Mouse (Mus musculus): ENCODE results near the gene Tbck.
A peak's percentile ranks its signal among the peaks of the same experiment; 100 is the strongest.

The Tbck gene

GRCm38 (mm10) chr3:132683447-132684230 is at the start of gene Tbck:
TSS of gene Tbck (plus strand) at chr3:132684144.
- DNase-seq (ENCODE audit: low read depth, low spot score): peak; percentile 92

- no peak for DNase-seq (ENCODE audit: low read depth, low spot score)
Measured at GRCm38 (mm10) chr3:132637080-132637479, 46.9 kb upstream of the Tbck start.

GRCm38 (mm10) chr3:132644071-132644470 is 39.9 kb upstream of the Tbck start:
- DNase-seq (ENCODE audit: low read depth, low spot score): no peak

- no peak for DNase-seq (ENCODE audit: low read depth, low spot score)
Measured at GRCm38 (mm10) chr3:132646814-132647213, 37.1 kb upstream of the Tbck start.

GRCm38 (mm10) chr3:132649368-132649767 is 34.6 kb upstream of the Tbck start:
- DNase-seq (ENCODE audit: low read depth, low spot score): no peak

GRCm38 (mm10) chr3:132650191-132650590 is 33.8 kb upstream of the Tbck start:
- DNase-seq (ENCODE audit: low read depth, low spot score): no peak

GRCm38 (mm10) chr3:132651776-132652175 is 32.2 kb upstream of the Tbck start:
- no peak for DNase-seq (ENCODE audit: low read depth, low spot score)

GRCm38 (mm10) chr3:132653959-132654358 is 30.0 kb upstream of the Tbck start:
- DNase-seq (ENCODE audit: low read depth, low spot score): no peak

GRCm38 (mm10) chr3:132655955-132656354 is 28.0 kb upstream of the Tbck start:
- no peak for DNase-seq (ENCODE audit: low read depth, low spot score)

GRCm38 (mm10) chr3:132677494-132677893 is 6.5 kb upstream of the Tbck start:
- DNase-seq (ENCODE audit: low read depth, low spot score): no peak

- DNase-seq (ENCODE audit: low read depth, low spot score): no peak
Measured at GRCm38 (mm10) chr3:132684231-132684928, 436 bp downstream of the Tbck start, which contains the start of gene Aimp1. TSS of gene Aimp1 (minus strand) at chr3:132684370.

- DNase-seq (ENCODE audit: low read depth, low spot score): peak; percentile 24
Measured at GRCm38 (mm10) chr3:132701368-132701767, 17.4 kb downstream of the Tbck start.

GRCm38 (mm10) chr3:132704216-132704615 is 20.3 kb downstream of the Tbck start:
- DNase-seq (ENCODE audit: low read depth, low spot score): no peak

GRCm38 (mm10) chr3:132706977-132707376 is 23.0 kb downstream of the Tbck start:
- DNase-seq (ENCODE audit: low read depth, low spot score): peak; percentile 41

- DNase-seq (ENCODE audit: low read depth, low spot score): no peak
Measured at GRCm38 (mm10) chr3:132713913-132714312, 30.0 kb downstream of the Tbck start.

- DNase-seq (ENCODE audit: low read depth, low spot score): no peak
Measured at GRCm38 (mm10) chr3:132717316-132717715, 33.4 kb downstream of the Tbck start.

- no peak for DNase-seq (ENCODE audit: low read depth, low spot score)
Measured at GRCm38 (mm10) chr3:132724326-132724725, 40.4 kb downstream of the Tbck start.

GRCm38 (mm10) chr3:132744287-132745146 is 60.6 kb downstream of the Tbck start:
- DNase-seq (ENCODE audit: low read depth, low spot score): no peak

GRCm38 (mm10) chr3:132747036-132747435 is 63.1 kb downstream of the Tbck start:
- peak; percentile 61 for DNase-seq (ENCODE audit: low read depth, low spot score)

- DNase-seq (ENCODE audit: low read depth, low spot score): peak; percentile 3
Measured at GRCm38 (mm10) chr3:132747766-132748165, 63.8 kb downstream of the Tbck start.

GRCm38 (mm10) chr3:132748750-132749149 is 64.8 kb downstream of the Tbck start:
- no peak for DNase-seq (ENCODE audit: low read depth, low spot score)

GRCm38 (mm10) chr3:132752772-132753171 is 68.8 kb downstream of the Tbck start:
- no peak for DNase-seq (ENCODE audit: low read depth, low spot score)

Data from R1 (cell line).